Mouse (Mus musculus): Measurements from ENCODE around the gene Map4.
A peak's percentile ranks its signal among the peaks of the same experiment; 100 is the strongest.

Gene Map4

DNA sequence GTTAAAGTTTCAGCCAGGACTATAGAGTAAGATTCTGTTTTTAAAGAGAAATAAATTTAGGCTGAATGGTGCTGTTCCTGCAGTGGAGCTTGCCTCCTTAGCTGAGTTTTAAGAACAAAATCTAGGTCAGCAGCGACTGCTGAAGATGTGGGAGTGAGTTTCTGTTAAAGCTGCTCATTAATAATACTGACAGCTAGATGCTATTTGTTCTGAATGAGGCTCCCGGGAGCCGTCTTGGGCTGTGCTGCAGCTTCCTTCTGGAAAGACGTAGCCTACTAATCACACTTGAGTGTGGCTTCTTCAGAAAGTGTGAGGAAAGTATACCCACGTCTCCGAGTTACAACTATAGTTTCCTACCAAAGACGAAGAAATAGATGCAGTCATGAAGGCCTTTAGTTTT is 88.0 kb downstream of the Map4 start:
- no peak for DNase-seq

DNA sequence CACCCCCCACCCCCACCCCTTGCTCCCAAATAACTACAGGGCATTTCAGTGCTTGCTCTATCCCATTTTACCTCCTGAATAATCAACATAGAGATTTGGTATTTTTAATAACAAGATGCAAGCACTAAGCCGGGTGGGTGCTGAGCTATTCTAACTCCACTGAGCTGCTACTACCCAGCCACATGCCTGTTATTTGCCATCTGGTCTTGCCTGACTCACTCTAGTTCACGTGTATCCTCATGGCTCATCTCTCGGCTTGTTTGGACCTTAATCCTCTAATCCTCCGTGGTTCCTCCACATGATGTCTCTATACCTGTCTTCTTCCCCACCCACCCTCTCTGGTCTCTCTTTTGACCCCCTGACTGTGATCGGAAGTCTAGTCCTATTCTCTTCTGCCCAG is 89.1 kb downstream of the Map4 start:
- no peak for DNase-seq

GRCm38 (mm10) chr9:110021463-110021862 is 90.2 kb downstream of the Map4 start:
- no peak for DNase-seq

- DNase-seq = no peak
These were observed 90.9 kb downstream of the Map4 start for GRCm38 (mm10) chr9:110022151-110022550.

DNA sequence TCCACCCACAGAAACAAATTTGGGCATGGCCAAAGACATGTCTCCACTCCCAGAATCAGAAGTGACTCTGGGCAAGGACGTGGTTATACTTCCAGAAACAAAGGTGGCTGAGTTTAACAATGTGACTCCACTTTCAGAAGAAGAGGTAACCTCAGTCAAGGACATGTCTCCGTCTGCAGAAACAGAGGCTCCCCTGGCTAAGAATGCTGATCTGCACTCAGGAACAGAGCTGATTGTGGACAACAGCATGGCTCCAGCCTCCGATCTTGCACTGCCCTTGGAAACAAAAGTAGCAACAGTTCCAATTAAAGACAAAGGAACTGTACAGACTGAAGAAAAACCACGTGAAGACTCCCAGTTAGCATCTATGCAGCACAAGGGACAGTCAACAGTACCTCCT is 103.8 kb downstream of the Map4 start:
- DNase-seq = no peak

- no peak for DNase-seq
These were observed 106.6 kb downstream of the Map4 start for GRCm38 (mm10) chr9:110037895-110038294.

- no peak for DNase-seq
These were observed 107.2 kb downstream of the Map4 start for GRCm38 (mm10) chr9:110038485-110038884.

GRCm38 (mm10) chr9:110044373-110044772 is 113.1 kb downstream of the Map4 start:
- DNase-seq = no peak

GRCm38 (mm10) chr9:110045763-110046377 is 114.6 kb downstream of the Map4 start:
- no peak for DNase-seq

- DNase-seq = no peak
These were observed 116.0 kb downstream of the Map4 start for GRCm38 (mm10) chr9:110047260-110047659.

DNA sequence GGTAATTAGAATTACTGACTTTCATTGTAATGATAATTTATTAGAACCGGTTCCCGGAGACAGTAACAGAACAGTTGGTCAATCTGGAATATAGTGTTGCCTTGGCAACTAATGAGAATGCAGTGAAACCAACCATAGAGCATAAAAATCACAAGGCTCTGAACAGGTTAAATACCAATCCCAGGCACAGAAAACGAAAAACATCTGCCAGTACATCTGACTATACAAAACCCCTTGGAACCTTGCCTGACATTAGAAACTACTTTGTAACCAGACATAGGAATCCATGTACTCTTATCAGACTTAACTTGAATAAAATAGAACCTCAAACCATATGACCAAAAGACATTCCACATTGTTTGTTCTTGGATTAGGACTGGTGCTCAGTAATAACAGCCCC is 116.6 kb downstream of the Map4 start:
- DNase-seq = no peak

DNA sequence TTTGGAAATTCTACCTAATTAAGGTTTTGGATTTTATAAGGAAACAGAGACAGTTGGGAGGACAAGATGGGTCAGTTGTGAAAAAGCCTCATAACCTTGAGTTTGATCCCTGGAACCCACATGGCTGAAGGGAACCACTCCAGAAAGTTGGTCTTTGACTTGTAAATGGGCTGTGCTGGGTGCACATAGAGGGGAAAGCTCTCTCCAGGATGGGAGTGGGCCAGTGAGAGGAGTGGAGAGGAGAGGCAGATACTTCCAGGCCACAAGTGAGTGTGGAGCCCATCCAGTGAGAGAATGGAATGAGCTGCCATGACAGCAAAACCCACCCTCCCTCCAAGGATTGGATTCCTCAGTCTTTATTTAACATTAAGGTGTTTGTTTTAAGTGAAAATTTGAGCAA is 119.9 kb downstream of the Map4 start:
- no peak for DNase-seq

DNA sequence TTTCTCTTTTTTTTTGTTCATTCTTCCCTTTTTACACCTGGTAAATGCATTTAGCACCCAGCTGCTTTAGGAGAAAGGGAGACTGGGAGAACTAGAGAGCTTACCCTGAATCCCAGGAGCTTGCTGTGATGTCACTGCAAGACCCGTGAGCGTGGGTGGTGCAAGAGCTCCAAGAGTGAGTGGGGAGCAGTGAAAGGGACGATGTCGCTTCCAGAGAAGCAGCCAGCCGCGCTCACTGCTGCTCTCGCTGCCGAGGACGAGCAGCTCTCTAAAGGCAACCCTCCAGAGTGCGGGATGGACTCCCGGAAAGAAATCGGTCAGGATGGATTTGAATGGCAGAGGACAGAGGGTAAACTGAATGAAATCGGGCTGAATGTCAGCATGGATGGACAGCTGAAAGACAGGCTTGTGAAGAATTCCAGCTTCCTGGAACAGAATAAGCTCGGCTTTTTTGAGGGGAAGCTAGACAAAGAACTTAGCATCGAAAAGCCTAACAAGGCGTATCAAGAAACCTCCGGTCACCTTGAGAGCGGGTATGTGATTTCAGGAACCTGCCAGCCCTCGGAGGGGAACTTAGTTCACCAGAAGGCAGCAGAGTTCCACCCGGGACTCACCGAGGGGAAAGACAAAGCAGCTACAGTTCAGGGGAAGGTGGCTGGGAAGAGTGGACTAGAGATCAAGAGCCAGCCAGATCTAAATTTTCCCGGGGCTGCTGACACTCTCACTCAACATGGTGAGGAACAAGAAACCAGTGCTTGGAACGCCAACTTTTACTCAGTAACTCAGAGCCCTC is 120.8 kb downstream of the Map4 start:
- no peak for DNase-seq

- DNase-seq = no peak
These were observed 121.7 kb downstream of the Map4 start for GRCm38 (mm10) chr9:110052951-110053304.

DNA sequence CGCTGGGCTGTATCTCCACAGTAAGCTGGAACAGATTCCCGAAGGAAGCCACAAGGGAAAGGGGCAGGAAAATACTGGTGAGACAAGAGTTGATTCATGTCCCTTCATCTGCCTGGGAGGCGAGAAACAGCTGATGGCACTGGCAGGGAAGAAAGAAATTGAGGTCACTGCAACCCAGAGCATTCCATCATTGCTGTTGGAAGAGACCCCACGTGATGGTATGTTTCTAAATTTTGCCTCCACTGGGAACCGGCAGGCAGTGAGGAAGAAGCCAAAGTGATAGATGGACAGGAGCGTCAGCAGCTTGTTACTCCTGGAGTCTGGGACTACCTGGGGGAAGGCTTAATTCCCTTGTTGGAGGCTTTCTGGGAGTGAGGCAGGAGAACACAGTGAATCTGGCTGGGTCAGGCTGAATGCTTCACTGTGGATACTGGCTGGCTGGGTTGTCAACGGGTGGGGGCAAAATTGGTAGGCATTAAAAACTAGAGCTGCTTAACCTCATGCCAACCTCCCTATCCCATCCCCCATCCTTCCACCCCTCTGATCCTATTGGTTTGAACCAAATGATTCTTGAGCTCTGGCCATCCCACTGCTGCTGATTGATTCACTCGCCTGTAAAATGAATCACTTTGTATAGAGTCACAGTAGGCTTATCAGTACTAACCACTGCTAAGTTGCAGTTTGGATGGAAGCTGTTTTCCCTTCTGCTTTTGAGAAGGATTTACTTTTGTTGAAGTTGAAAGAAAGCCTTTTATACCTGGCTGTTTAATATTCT is 122.2 kb downstream of the Map4 start:
- peak in 1 of 2 experiments; percentile 34 for DNase-seq

GRCm38 (mm10) chr9:110054080-110054421 is 122.8 kb downstream of the Map4 start:
- DNase-seq = no peak

- DNase-seq = no peak
These were observed 123.5 kb downstream of the Map4 start for GRCm38 (mm10) chr9:110054781-110055180.

DNA sequence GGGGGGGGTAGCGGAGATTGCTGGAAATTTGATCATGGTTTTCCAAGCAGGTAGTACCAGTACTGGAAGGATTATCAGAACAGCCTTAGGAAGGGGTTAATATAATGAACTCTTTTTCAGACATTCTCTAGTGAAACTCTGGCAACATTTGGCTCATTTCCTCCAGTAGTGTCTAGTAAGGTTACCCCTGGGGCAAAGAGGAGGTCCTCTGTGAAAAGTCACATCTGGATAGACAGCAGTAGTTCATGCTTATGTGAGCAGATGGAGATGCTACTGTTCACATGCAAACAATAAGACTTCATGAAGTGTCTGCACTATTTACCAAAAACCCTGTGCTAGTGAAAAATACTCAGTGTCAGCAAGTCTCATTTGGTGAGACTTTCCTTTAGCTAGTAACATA is 125.9 kb downstream of the Map4 start:
- no peak for DNase-seq

DNA sequence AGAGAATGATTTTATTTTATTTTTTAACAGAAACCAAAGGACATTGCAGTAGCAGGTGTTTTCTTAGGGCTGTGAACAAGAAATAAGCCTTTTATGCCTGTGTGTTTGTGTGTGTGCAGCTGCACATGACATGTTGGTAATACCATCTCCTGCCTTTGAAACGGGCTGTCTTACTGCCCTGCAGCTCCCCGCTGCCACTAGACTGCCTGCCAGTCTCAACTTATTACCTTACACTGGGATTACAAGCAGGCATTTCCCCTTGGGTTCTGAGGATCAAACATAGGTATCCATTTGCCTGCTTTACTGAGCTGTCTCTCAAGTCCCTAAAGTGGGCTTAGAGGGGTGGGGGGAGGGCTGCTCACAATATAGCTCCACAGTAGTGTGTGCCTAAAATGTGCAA is 129.5 kb downstream of the Map4 start:
- DNase-seq = no peak

DNA sequence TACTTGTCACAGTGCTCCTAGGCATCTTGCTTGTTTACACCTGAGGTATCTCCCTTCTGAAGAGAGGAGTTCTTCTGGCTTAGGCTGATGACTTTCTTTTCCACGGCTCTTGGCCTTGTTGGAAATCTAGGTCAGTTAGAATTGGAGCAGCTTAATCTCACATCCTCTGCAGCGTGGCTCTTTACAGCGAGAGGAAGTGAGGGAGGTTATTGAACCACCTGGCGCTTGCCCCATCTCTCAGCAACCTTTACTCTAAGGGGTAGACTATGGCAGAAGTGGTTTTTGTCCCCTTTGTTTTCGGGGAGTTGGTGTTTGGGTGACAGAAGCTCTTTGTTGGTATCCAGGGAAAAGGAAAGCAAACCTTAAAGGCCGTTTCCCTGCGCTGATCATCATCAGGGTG is 131.1 kb downstream of the Map4 start:
- DNase-seq = no peak

- DNase-seq = no peak
These were observed 131.6 kb downstream of the Map4 start for GRCm38 (mm10) chr9:110062861-110063260.

DNA sequence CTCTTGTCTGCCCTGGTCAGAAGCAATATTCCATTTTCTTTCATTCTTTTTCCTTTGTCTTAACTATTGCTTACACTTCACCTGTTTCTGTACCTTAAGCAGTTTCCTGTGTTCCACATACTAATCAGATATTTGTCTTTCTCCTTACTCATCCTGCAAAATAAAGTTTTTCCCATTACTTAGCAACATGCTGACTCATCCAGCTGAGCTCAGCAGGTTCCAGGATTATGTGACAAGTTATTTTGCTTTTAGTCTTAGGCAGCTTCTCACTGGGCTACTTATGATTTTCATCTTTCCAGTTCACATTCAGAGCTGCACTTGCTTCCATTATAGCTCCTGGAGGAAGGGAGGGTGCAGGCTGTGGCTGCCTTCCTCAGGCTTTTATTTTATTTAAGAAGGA is 133.4 kb downstream of the Map4 start:
- no peak for DNase-seq

GRCm38 (mm10) chr9:110068745-110069144 is 137.5 kb downstream of the Map4 start:
- no peak for DNase-seq

GRCm38 (mm10) chr9:110070358-110070757 is 139.1 kb downstream of the Map4 start:
- DNase-seq = peak; percentile 34 to 62

All from lung, postnatal 4 days (tissue).